Mouse (Mus musculus) lung, postnatal 0 days (tissue): Measurements from ENCODE around the gene Hlcs. TPM values are rescaled to one million over a fixed set of nuclear protein-coding genes. Genes with fewer than 3 reads are reported as not detected.

Source experiments
- ATAC-seq: fragments of 200-750 bp; cut with Nextera tagmentation; 2 replicates; pipeline ENCODE4 v1.8.0; 2017; ENCODE audit warnings: moderate library complexity
- DNase-seq: peaks from one replicate; pipeline ENCODE4 v3.0.0-alpha.2; 2016; ENCODE audit warnings: low spot score
- H3K27ac ChIP-seq: fragments of 300-500 bp; sonication (generic); 2 replicates; pipeline ENCODE4 v1.5.1; 2014; ENCODE audit warnings: antibody characterized with exemption, mild to moderate bottlenecking, low read length, mixed read lengths
- H3K27me3 ChIP-seq: fragments of 300-500 bp; sonication (generic); replicated peaks from 2 replicates; pipeline ENCODE4 v1.6.1; 2014; ENCODE audit warnings: low read length, mixed read lengths; ENCODE audit not compliant: insufficient read depth
- H3K36me3 ChIP-seq: fragments of 300-500 bp; sonication (generic); 2 replicates; pipeline ENCODE4 v1.6.1; 2014; ENCODE audit warnings: low read length, mixed read lengths; ENCODE audit not compliant: insufficient read depth
- H3K4me1 ChIP-seq: fragments of 300-500 bp; sonication (generic); 2 replicates; pipeline ENCODE4 v1.6.1; 2014; ENCODE audit warnings: antibody characterized with exemption, low read depth, low read length, mixed read lengths; ENCODE audit not compliant: insufficient read depth
- H3K4me2 ChIP-seq: fragments of 300-500 bp; sonication (generic); replicated peaks from 2 replicates; pipeline ENCODE4 v1.6.1; 2014; ENCODE audit warnings: low read depth, mild to moderate bottlenecking, low read length, moderate library complexity, mixed read lengths
- H3K4me3 ChIP-seq: fragments of 300-500 bp; sonication (generic); 2 replicates; pipeline ENCODE4 v1.5.1; 2014; ENCODE audit warnings: low read depth, low read length
- H3K9ac ChIP-seq: fragments of 300-500 bp; sonication (generic); replicated peaks from 2 replicates; pipeline ENCODE4 v1.6.1; 2014; ENCODE audit warnings: low read depth, mild to moderate bottlenecking
- H3K9me3 ChIP-seq: fragments of 300-500 bp; sonication (generic); 2 replicates; pipeline ENCODE4 v1.6.1; 2016; ENCODE audit warnings: low read length, mixed read lengths
- CTCF ChIP-seq: IDR thresholded peaks from 2 replicates; pipeline ENCODE4 v1.5.1; 2016; ENCODE audit warnings: antibody characterized with exemption, mild to moderate bottlenecking
- EP300 ChIP-seq: IDR thresholded peaks from 2 replicates; pipeline ENCODE4 v1.6.1; 2016; ENCODE audit warnings: antibody characterized with exemption, mild to moderate bottlenecking, control low read depth
- WGBS: fragments of 180-500 bp; shearing (Covaris S2); extraction: QIAGEN DNeasy Blood & Tissue Kit; methylation state at CpG from one replicate; pipeline ENCODE4 v1.1.7; 2014; 5-methylcytosine and 5-hydroxymethylcytosine counted together
- polyA plus RNA-seq: library from polyadenylated mRNA; unstranded; fragments of >200 nt; fragmentation: Nextera tagmentation; extraction: Ambion mirVana; gene quantifications from 2 replicates; pipeline ENCODE4 v1.2.1, GENCODE M21; 2015

Hlcs gene
- polyA plus RNA-seq, 1 experiment from 2014 or later, result 4.6 TPM

- Histone ChIP-seq H3K4me1 (peaks cover 12% of the 10 kb centered on the region; the same call in 1 of the 2 replicates), H3K27ac (no peak overlapping the region), H3K9me3 (no peaks in the 10 kb centered on the region), H3K4me3 (no peak overlapping the region), H3K4me2 (0 out of 2 replicates have a peak overlapping the region, but pooled peaks have one; percentile 5), H3K27me3 (peaks cover 96% of the 10 kb centered on the region), H3K9ac (no peak overlapping the region), H3K36me3 (no peaks in the 10 kb centered on the region)
- TF ChIP-seq EP300 (no peak), CTCF (no peak)
- DNase-seq, result no peak
- 6% methylated on average over 50 of the region's 50 CpGs for WGBS
- no peak for ATAC-seq
Measured at GRCm38 (mm10) chr16:94086701-94087569, 226.4 kb downstream of the Hlcs start.

GRCm38 (mm10) chr16:94085603-94086285 lies 227.6 kb downstream of the Hlcs start:
- ATAC-seq, result no peak
- peak overlapping the region; percentile 75 for H3K4me2 ChIP-seq
- H3K9ac ChIP-seq, result no peak overlapping the region
- H3K36me3 ChIP-seq, result no peaks in the 10 kb centered on the region
- WGBS, result 1% methylated on average over 56 of the region's 57 CpGs
- H3K4me3 ChIP-seq, result peak overlapping the region; percentile 35
- H3K27me3 ChIP-seq, result peaks cover 95% of the 10 kb centered on the region
- no peaks in the 10 kb centered on the region for H3K9me3 ChIP-seq
- no peak for TF ChIP-seq CTCF
- no peak for TF ChIP-seq EP300
- DNase-seq, result no peak
- peaks cover 12% of the 10 kb centered on the region; the same call in 1 of the 2 replicates for H3K4me1 ChIP-seq
- H3K27ac ChIP-seq, result no peak overlapping the region

GRCm38 (mm10) chr16:94084711-94085602 lies 228.4 kb downstream of the Hlcs start, which contains the start of gene Sim2:
Gene Sim2 (plus strand): TSS chr16:94084931.
- H3K36me3 ChIP-seq, result no peaks in the 10 kb centered on the region
- WGBS, result 2% methylated on average over 56 of the region's 96 CpGs
- no peak within 1 kb of the TSS for H3K9ac ChIP-seq
- H3K27ac ChIP-seq, result no peak within 1 kb of the TSS
- H3K9me3 ChIP-seq, result no peaks in the 10 kb centered on the region
- ATAC-seq (peak; percentile 28), DNase-seq (no peak)
- TF ChIP-seq EP300 (no peak), CTCF (no peak)
- peak within 1 kb of the TSS; percentile 75 for H3K4me2 ChIP-seq
- H3K4me3 ChIP-seq, result peak within 1 kb of the TSS; percentile 35
- peaks cover 95% of the 10 kb centered on the region for H3K27me3 ChIP-seq
- peaks cover 12% of the 10 kb centered on the region; the same call in 1 of the 2 replicates for H3K4me1 ChIP-seq

GRCm38 (mm10) chr16:94083848-94084525 lies 229.4 kb downstream of the Hlcs start:
- no peak overlapping the region for H3K4me2 ChIP-seq
- WGBS, result 3% methylated on average over 41 of the region's 41 CpGs
- peaks cover 12% of the 10 kb centered on the region; the same call in 1 of the 2 replicates for H3K4me1 ChIP-seq
- no peaks in the 10 kb centered on the region for H3K36me3 ChIP-seq
- no peak for TF ChIP-seq EP300
- no peak for TF ChIP-seq CTCF
- H3K4me3 ChIP-seq, result no peak overlapping the region
- H3K27ac ChIP-seq, result no peak overlapping the region
- H3K9ac ChIP-seq, result no peak overlapping the region
- H3K27me3 ChIP-seq, result peaks cover 94% of the 10 kb centered on the region
- H3K9me3 ChIP-seq, result no peaks in the 10 kb centered on the region
- DNase-seq (no peak), ATAC-seq (no peak)

- TF ChIP-seq CTCF, result no peak
- TF ChIP-seq EP300, result no peak
- Histone ChIP-seq H3K27ac (no peak overlapping the region), H3K27me3 (peaks cover 96% of the 10 kb centered on the region), H3K4me3 (no peak overlapping the region), H3K4me2 (no peak overlapping the region), H3K9ac (no peak overlapping the region), H3K4me1 (peaks cover 12% of the 10 kb centered on the region; the same call in 1 of the 2 replicates), H3K36me3 (no peaks in the 10 kb centered on the region), H3K9me3 (no peaks in the 10 kb centered on the region)
- no peak for DNase-seq
- 2% methylated on average over 46 of the region's 46 CpGs for WGBS
- ATAC-seq, result no peak
Measured at GRCm38 (mm10) chr16:94082960-94083847, 230.2 kb downstream of the Hlcs start.
